Mouse (Mus musculus) CH12.LX (cell line): ENCODE data around the gene Caln1. TPM values are rescaled to one million over a fixed set of nuclear protein-coding genes. Genes with fewer than 3 reads are reported as not detected.

Experiments used
- DNase-seq: peaks from one replicate; pipeline ENCODE4 v3.0.0-alpha.2; 2013; ENCODE audit errors: extremely low read depth
- H3K27ac ChIP-seq: 2 replicates; pipeline ENCODE4 v1.5.1; 2012; ENCODE audit warnings: low read depth, mild to moderate bottlenecking, control low read depth, moderate library complexity; ENCODE audit not compliant: insufficient read depth
- H3K27me3 ChIP-seq: replicated peaks from 2 replicates; pipeline ENCODE3; 2012; ENCODE audit warnings: inconsistent platforms
- H3K36me3 ChIP-seq, 2 experiments: replicated peaks in 1 of 2; 2 replicates each; pipeline versions ENCODE3 to v1.6.1; 2012; ENCODE audit warnings: inconsistent platforms in 1 of 2, low read length in 1 of 2, mild to moderate bottlenecking in 1 of 2, mixed read lengths in 1 of 2, moderate library complexity in 1 of 2; ENCODE audit not compliant: control insufficient read depth in 1 of 2, insufficient read depth in 1 of 2
- H3K4me1 ChIP-seq, 2 experiments: 2 replicates each; pipeline ENCODE4 v1.6.1; 2012; ENCODE audit warnings: inconsistent platforms in 1 of 2, moderate library complexity in 1 of 2; ENCODE audit not compliant: insufficient read depth in 2 of 2, control insufficient read depth in 1 of 2
- H3K4me2 ChIP-seq: 2 replicates; pipeline ENCODE4 v1.6.1; 2012; ENCODE audit warnings: low read depth, mild to moderate bottlenecking, control low read depth; ENCODE audit not compliant: poor library complexity, insufficient read depth, severe bottlenecking
- H3K4me3 ChIP-seq, 3 experiments: fragments of 150-350 bp in 1 of 3; sonication (generic) in 1 of 3; replicated peaks in 1 of 3; 2 replicates each; pipeline versions ENCODE3 to v1.5.1; 2011 to 2012; ENCODE audit warnings: low read depth in 2 of 3, low read length in 2 of 3, mild to moderate bottlenecking in 2 of 3, moderate library complexity in 2 of 3, control low read depth in 1 of 3, improper control_type of control experiment in 1 of 3, inconsistent platforms in 1 of 3, mixed read lengths in 1 of 3; ENCODE audit not compliant: poor library complexity in 1 of 3
- H3K79me2 ChIP-seq: replicated peaks from 2 replicates; pipeline ENCODE4 v1.6.1; 2012; ENCODE audit warnings: mild to moderate bottlenecking, moderate library complexity; ENCODE audit not compliant: control insufficient read depth, poor library complexity, insufficient read depth, severe bottlenecking; ENCODE audit errors: extremely low read depth
- H3K9ac ChIP-seq: 2 replicates; pipeline ENCODE4 v1.6.1; 2012; ENCODE audit warnings: low read depth, mild to moderate bottlenecking, control low read depth, moderate library complexity; ENCODE audit not compliant: insufficient read depth
- H3K9me3 ChIP-seq: replicated peaks from 2 replicates; pipeline ENCODE3; 2012; ENCODE audit warnings: low read length, inconsistent platforms, mixed read lengths
- BHLHE40 ChIP-seq: IDR thresholded peaks from 2 replicates; pipeline ENCODE4 v1.6.1; 2011; ENCODE audit warnings: mild to moderate bottlenecking, low read depth, low read length, improper control_type of control experiment
- CTCF ChIP-seq, 2 experiments: IDR thresholded peaks in 1 of 2; conservative IDR thresholded peaks in 1 of 2; 2 replicates each; pipeline ENCODE4 v1.5.1; 2011 to 2012; ENCODE audit warnings: low read depth in 2 of 2, low read length in 2 of 2, improper control_type of control experiment in 1 of 2, inconsistent platforms in 1 of 2, mild to moderate bottlenecking in 1 of 2, moderate library complexity in 1 of 2
- JUND ChIP-seq: conservative IDR thresholded peaks from 2 replicates; pipeline ENCODE4 v1.6.1; 2011; ENCODE audit warnings: low read depth, low read length, improper control_type of control experiment
- MAFK ChIP-seq: IDR thresholded peaks from 2 replicates; pipeline ENCODE4 v1.6.1; 2011; ENCODE audit warnings: low read length, improper control_type of control experiment; ENCODE audit not compliant: insufficient replicate concordance
- MAZ ChIP-seq: IDR thresholded peaks from 2 replicates; pipeline ENCODE4 v1.6.1; 2012; ENCODE audit warnings: low read depth, mild to moderate bottlenecking, inconsistent platforms, low read length, improper control_type of control experiment, moderate library complexity
- MEF2A ChIP-seq: IDR thresholded peaks from 2 replicates; pipeline ENCODE4 v1.6.1; 2014; ENCODE audit warnings: low read depth, mild to moderate bottlenecking, inconsistent platforms, low read length, improper control_type of control experiment, borderline replicate concordance
- RAD21 ChIP-seq: IDR thresholded peaks from 2 replicates; pipeline ENCODE4 v1.6.1; 2011; ENCODE audit warnings: low read depth, mild to moderate bottlenecking, low read length, improper control_type of control experiment, moderate library complexity
- SMC3 ChIP-seq: IDR thresholded peaks from 2 replicates; pipeline ENCODE4 v1.6.1; 2011; ENCODE audit warnings: low read depth, low read length, improper control_type of control experiment
- UBTF ChIP-seq: IDR thresholded peaks from 2 replicates; pipeline ENCODE4 v1.6.1; 2012; ENCODE audit warnings: low read depth, mild to moderate bottlenecking, inconsistent platforms, low read length, improper control_type of control experiment, moderate library complexity
- USF1 ChIP-seq: IDR thresholded peaks from 2 replicates; pipeline ENCODE4 v1.6.1; 2014; ENCODE audit warnings: low read depth, mild to moderate bottlenecking, inconsistent platforms, low read length, improper control_type of control experiment
- ZMIZ1 ChIP-seq: IDR thresholded peaks from 2 replicates; pipeline ENCODE4 v1.6.1; 2012; ENCODE audit warnings: low read depth, mild to moderate bottlenecking, inconsistent platforms, low read length, improper control_type of control experiment
- ZNF384 ChIP-seq: IDR thresholded peaks from 2 replicates; pipeline ENCODE4 v1.6.1; 2012; ENCODE audit warnings: low read depth, low read length, improper control_type of control experiment, inconsistent platforms
- dilution Hi-C: fragments of 300-500 bp; cut with MboI; formaldehyde crosslinking; loops from 2 replicates; pipeline ENCODE4 v1.14.3; 2020; ENCODE audit warnings: low sequenced_read_pairs; ENCODE audit not compliant: extremely low pct_unique_long_range_greater_than_20kb, extremely low pct_ligation_motif_present
- in situ Hi-C: fragments of 300-500 bp; cut with MboI; formaldehyde crosslinking; loops from 3 replicates; pipeline ENCODE4 v1.14.3; 2019; ENCODE audit warnings: low sequenced_read_pairs, low pct_ligation_motif_present, low pct_unique_long_range_greater_than_20kb, mixed read lengths
- polyA plus RNA-seq: library from polyadenylated mRNA; unstranded; fragments of >175 nt; gene quantifications from 2 replicates; pipeline ENCODE4 v1.2.1, GENCODE M21; 2012; ENCODE audit warnings: low read depth; ENCODE audit not compliant: insufficient read length
- total RNA-seq, 2 experiments: library from RNA; depleted of rRNA; stranded (reverse); fragments of 300-350 nt in 1 of 2; fragments of >200 nt in 1 of 2; gene quantifications; 2 replicates each; pipeline ENCODE4 v1.2.3; 2012 to 2014

Gene Caln1
- total and polyA plus RNA-seq, 3 experiments = under 0.01 TPM; not detected in 2

DNA sequence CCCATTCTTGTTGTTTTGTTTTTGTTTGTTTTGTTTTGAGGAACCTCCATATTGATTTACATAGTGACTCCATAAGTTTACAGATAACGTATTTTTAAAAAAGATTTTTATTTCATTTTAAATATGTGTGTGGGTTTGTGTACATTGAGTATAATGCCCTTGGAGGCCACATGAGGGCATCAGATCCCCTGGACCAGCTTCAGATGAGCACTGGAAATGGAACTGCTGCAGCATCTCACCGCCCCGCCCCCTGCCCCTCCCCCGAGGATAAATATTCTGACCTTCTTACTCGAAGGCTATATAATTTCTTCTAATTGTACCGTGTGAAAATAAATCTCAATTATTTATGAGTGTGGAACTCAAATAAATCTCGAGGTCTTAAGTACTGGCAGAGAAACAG, 14.0 kb upstream of the Caln1 start:
- Histone ChIP-seq H3K79me2 (no peaks in the 10 kb centered on the region), H3K4me1 (no peaks in the 10 kb centered on the region), H3K27ac (no peak overlapping the region), H3K27me3 (no peaks in the 10 kb centered on the region), H3K9me3 (peaks cover 2% of the 10 kb centered on the region), H3K36me3 (no peaks in the 10 kb centered on the region), H3K9ac (no peak overlapping the region), H3K4me3 (no peak overlapping the region), H3K4me2 (0 out of 2 replicates have a peak overlapping the region, but pooled peaks have one; percentile 21)
- dilution Hi-C loops (no loop called here), in situ Hi-C loops (no loop called here)
- DNase-seq = peak; percentile 3
- TF ChIP-seq SMC3 (peak; percentile 20; the same call in 1 of the 2 replicates), MAFK (no peak), CTCF (conservative IDR thresholded peaks at IDR 0.05 in 1 of 2, IDR thresholded peaks at IDR 0.05 in 1 of 2; ENCODE audit: low read depth in 2 of 2, low read length in 2 of 2) (peak in 1 of 2 experiments; percentile 40; a peak in 2 of 4 replicates), USF1 (no peak), ZMIZ1 (no peak), RAD21 (peak; percentile 28)

DNA sequence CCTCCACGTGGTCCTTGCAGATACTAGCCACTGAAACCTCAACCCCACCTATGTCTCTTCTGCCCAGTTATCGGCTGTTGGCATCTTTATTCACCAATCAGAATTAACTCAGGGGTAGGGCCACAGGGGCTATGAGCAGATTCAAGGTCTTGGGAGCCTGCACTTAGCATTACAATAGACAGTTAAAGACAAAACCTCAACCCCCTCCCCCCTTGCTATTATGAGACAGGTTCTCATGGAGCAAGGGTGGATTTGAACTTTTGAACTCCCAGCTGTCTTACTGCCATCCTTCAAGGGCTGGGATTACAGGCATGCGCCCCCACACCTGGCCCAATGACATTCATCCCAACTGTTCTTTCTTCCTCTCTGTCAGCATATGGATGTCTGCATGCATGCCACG, 6.1 kb upstream of the Caln1 start:
- TF ChIP-seq UBTF = no peak
- TF ChIP-seq JUND = no peak
- no peak for TF ChIP-seq MEF2A
- TF ChIP-seq, all 38 proteins: peak for 0
- dilution Hi-C loops = no loop called here
- H3K4me2 ChIP-seq = no peak overlapping the region

DNA sequence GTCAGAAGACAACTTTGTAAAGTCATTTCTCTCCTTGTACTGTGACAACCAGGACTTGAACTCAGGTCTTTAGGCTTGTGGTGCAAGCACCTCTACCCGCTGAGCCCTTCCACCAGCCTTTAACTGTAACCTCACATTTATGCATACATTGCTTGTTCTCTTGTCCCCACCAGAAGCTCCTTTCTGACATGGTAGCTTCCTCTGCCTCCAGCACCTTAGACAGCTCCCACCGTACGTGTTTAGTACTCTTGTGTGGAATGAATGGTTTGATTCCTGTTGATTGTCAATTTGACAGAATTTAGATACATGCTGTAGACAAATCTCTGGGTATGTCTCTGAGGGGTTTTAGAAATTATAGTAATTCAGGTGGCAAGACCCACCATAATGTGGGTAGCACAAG, 5.5 kb upstream of the Caln1 start:
- dilution Hi-C loops (no loop called here), in situ Hi-C loops (no loop called here)
- H3K27ac ChIP-seq = no peak overlapping the region
- TF ChIP-seq MAZ (no peak), BHLHE40 (no peak), ZNF384 (no peak)
- no peaks in the 10 kb centered on the region for H3K79me2 ChIP-seq
- H3K4me3 ChIP-seq = no peak overlapping the region
- no peak overlapping the region for H3K9ac ChIP-seq
- H3K4me1 ChIP-seq = no peaks in the 10 kb centered on the region
- H3K36me3 ChIP-seq = no peaks in the 10 kb centered on the region
- no peak for DNase-seq
- peaks cover 7% of the 10 kb centered on the region for H3K9me3 ChIP-seq
- H3K4me2 ChIP-seq = no peak overlapping the region
- peaks cover 35% of the 10 kb centered on the region for H3K27me3 ChIP-seq

More for the DNA sequence above, 6.1 kb upstream of the Caln1 start:
- Histone ChIP-seq H3K9me3 (peaks cover 6% of the 10 kb centered on the region), H3K4me3 (no peak overlapping the region), H3K4me1 (no peaks in the 10 kb centered on the region), H3K79me2 (no peaks in the 10 kb centered on the region), H3K27me3 (peaks cover 34% of the 10 kb centered on the region), H3K36me3 (no peaks in the 10 kb centered on the region), H3K9ac (no peak overlapping the region), H3K27ac (no peak overlapping the region)
- no peak for DNase-seq
- in situ Hi-C loops = no loop called here
